Comparison of ENCODE assay signal across 9 mouse cellular contexts in the genomic region with DNA sequence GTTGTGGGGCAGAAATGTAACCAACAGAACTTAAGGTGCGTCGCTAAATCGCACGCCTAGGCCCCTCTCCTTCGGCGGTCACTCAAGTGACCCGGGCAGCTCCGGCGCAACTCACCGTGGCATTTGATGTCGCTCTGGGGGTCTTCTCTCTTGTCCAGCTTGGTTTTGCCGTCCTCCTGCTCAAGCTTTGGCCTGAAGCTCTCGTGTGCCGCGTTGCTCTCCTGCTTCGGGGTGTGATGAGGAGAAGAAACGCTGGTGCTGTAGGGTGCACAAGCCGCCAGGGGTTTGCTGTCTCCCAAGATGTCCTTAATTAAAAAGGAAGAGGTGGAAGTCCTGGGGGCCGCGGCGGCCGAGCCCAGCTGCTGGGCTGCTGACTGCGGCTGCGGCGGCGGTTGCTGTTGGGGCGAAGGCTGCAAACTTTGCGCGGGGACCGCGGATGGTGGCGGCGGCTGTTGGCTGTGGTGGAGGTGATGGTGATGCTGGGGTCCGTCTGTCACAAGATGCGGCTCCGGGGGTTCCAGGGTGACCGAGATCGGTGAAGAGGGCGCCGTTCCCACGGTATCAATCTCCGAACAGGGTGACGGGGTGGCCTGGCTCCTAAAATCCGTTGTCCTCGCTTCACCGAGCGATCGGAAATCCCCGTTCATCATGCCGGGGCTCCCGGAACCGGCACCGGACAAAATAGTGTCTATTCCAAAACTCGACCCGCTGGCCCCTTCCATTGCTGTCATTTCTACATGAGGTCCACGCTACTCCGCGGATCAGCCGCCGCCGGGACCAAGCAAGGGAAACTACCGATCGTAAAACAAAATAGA. TPM values are rescaled to one million over a fixed set of nuclear protein-coding genes. Genes with fewer than 3 reads are reported as not detected.
DNase-seq lines count a peak whose midpoint lies in the region; ATAC-seq lines count a peak whose summit lies in the region.
"Had no signal": no experiment of that assay in that cellular context is flagged by ENCODE, and none has a peak within 500 bp of the region (broad histone marks: within the 10 kb centered on the region; RNA-seq: fewer than 3 reads in every experiment).

No protein-coding gene starts in this region.

- DNase-seq in kidney, adult 18-20 months: peak; percentile 20
- DNase-seq in kidney, adult 11 months: no peak
- peak; percentile 53 for DNase-seq in embryo, embryonic 10 days (ENCODE audit: low spot score)
- no peak for DNase-seq in urinary bladder, postnatal 36 days (ENCODE audit: low spot score in 2 of 2)
- DNase-seq in layer of hippocampus, adult 9-10 months (ENCODE audit: low spot score): no peak
- DNase-seq in Muller cell, postnatal 12 days (ENCODE audit: inconsistent ontology term): no peak

- peaks cover 89% of the 10 kb centered on the region for H3K27me3 ChIP-seq in hindbrain, embryonic 12.5 days
- peaks cover 87% of the 10 kb centered on the region for H3K27me3 ChIP-seq in neural tube, embryonic 12.5 days (replicated peaks)
- H3K27me3 ChIP-seq: CH12.LX had no signal

- peak overlapping the region; percentile 27; the same call in 1 of the 2 replicates for H3K9ac ChIP-seq in hindbrain, embryonic 12.5 days
- peak overlapping the region; percentile 35; the same call in 1 of the 2 replicates for H3K9ac ChIP-seq in neural tube, embryonic 12.5 days

- no peak overlapping the region for H3K27ac ChIP-seq in hindbrain, embryonic 12.5 days
- no peak overlapping the region for H3K27ac ChIP-seq in neural tube, embryonic 12.5 days

- no peak for ATAC-seq in hindbrain, embryonic 12.5 days (ENCODE audit: low FRiP score)
- ATAC-seq in neural tube, embryonic 12.5 days (ENCODE audit: low FRiP score, low read depth): no peak

- H3K4me3 ChIP-seq in hindbrain, embryonic 12.5 days: peak overlapping the region; percentile 47
- peak overlapping the region; percentile 47 for H3K4me3 ChIP-seq in neural tube, embryonic 12.5 days

- no peaks in the 10 kb centered on the region for H3K9me3 ChIP-seq in hindbrain, embryonic 12.5 days (replicated peaks)
- H3K9me3 ChIP-seq in neural tube, embryonic 12.5 days: no peaks in the 10 kb centered on the region

- H3K4me2 ChIP-seq in hindbrain, embryonic 12.5 days (replicated peaks): peak overlapping the region; percentile 82
- peak overlapping the region; percentile 82 for H3K4me2 ChIP-seq in neural tube, embryonic 12.5 days (replicated peaks)

- WGBS in hindbrain, embryonic 12.5 days: under 1% methylated on average over 63 of the region's 63 CpGs
- under 1% methylated on average over 63 of the region's 63 CpGs for WGBS in neural tube, embryonic 12.5 days

- no peaks in the 10 kb centered on the region for H3K36me3 ChIP-seq in hindbrain, embryonic 12.5 days
- H3K36me3 ChIP-seq in neural tube, embryonic 12.5 days: no peaks in the 10 kb centered on the region

- H3K4me1 ChIP-seq in hindbrain, embryonic 12.5 days: peaks cover 33% of the 10 kb centered on the region
- peaks cover 29% of the 10 kb centered on the region for H3K4me1 ChIP-seq in neural tube, embryonic 12.5 days

RNA-seq across cellular contexts. Expression of a gene that starts 0.6 kb away (rescaled TPM):
- 1.3 and 1.4 TPM in 2 replicates for polyA plus RNA-seq in hindbrain, embryonic 12.5 days (2016; fragmentation: Nextera tagmentation; extraction: Ambion mirVana)
- polyA plus RNA-seq in neural tube, embryonic 12.5 days (2016; fragmentation: Nextera tagmentation; extraction: Ambion mirVana): 2.9 and 3.4 TPM in 2 replicates

Comparison
In these comparisons a context has a peak if more than half of its experiments do, and no peak if none do; other contexts are left out.
1. DNase-seq: peak in kidney, adult 18-20 months (single experiment) and embryo, embryonic 10 days (single experiment); none in kidney, adult 11 months (single experiment), urinary bladder, postnatal 36 days (0 of 2), layer of hippocampus, adult 9-10 months (single experiment) and Muller cell, postnatal 12 days (single experiment).